Mouse (Mus musculus) liver (tissue): Measurements from ENCODE around the gene Rgs8.
A peak's percentile ranks its signal among the peaks of the same experiment; 100 is the strongest.

Experiments
- DNase-seq: peaks from one replicate; pipeline ENCODE4 v3.0.0-alpha.2; 2020; ENCODE audit warnings: mixed read lengths

The Rgs8 gene

GRCm38 (mm10) chr1:153709451-153709850 lies 56.6 kb downstream of the Rgs8 start:
- no peak for DNase-seq

- DNase-seq = no peak
These were observed 58.9 kb downstream of the Rgs8 start for GRCm38 (mm10) chr1:153711544-153712262.

- DNase-seq = no peak
These were observed 59.8 kb downstream of the Rgs8 start for GRCm38 (mm10) chr1:153712633-153713032.

- no peak for DNase-seq
These were observed 65.2 kb downstream of the Rgs8 start for GRCm38 (mm10) chr1:153717990-153718389.

GRCm38 (mm10) chr1:153720935-153721334 lies 68.1 kb downstream of the Rgs8 start:
- DNase-seq = no peak

- DNase-seq = no peak
These were observed 68.9 kb downstream of the Rgs8 start for GRCm38 (mm10) chr1:153721565-153722310.

GRCm38 (mm10) chr1:153723426-153723825 lies 70.6 kb downstream of the Rgs8 start:
- DNase-seq = no peak

DNA sequence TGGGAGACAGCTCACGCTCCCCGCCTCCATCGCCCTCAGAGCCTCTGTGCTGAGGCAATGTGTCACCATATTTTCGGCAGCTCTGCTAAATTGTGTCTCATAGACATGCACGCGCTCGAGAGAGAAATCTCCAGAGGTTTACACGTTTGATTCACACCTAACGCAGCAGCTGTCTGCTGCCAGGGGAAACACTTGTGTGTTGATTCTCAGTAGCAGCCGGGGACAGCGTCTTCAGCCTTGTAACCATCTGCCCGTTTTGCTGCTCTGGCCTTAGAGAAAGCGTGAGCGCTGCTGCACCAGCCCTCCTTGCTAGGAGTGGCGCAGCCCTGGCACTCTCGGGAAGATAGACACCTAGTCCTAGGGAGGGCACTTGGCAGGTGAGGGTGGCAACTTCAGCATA lies 73.8 kb downstream of the Rgs8 start:
- no peak for DNase-seq

DNA sequence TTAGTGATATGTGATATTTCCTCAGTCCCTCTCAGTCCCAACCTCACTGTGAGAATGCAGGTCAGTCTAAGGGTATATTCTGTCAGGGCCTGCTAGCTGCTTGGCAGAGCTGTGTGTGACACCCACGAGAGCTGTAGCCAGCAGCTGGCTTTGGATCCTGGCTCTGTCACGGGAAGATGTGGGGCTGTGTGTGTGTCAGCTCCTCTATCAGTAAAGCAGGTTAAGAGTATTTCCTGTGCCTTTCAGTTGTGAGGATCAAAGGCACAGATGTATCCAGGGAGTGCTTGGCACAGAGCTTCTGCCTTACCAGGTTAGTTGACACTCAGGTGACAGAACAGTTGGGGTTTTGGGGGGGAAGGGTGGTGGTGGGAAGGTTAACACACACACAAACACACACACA lies 77.0 kb downstream of the Rgs8 start:
- DNase-seq = no peak

DNA sequence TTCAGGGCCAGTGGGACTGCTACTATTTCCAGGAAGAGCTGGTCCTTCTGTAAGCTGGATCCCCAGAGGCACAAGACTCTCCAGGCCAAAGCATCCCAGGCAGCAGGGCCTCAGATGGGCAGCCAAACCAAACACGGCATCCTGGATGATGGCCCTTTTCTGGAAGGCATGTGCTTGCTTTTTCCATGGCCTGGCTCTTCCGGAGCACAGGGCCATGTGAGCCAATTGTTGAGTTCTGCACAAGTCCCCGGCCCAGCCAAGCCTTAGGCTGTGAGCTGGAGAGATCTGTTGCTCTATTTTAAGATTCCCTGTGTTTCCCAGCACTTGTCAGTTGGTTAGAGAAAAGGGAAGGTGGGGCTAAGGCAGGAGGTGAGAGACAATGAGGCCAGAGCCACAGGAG lies 77.8 kb downstream of the Rgs8 start:
- DNase-seq = no peak

- DNase-seq = no peak
These were observed 80.4 kb downstream of the Rgs8 start for GRCm38 (mm10) chr1:153733181-153733580.

GRCm38 (mm10) chr1:153734866-153735265 lies 82.0 kb downstream of the Rgs8 start:
- no peak for DNase-seq

- no peak for DNase-seq
These were observed 83.3 kb downstream of the Rgs8 start for GRCm38 (mm10) chr1:153736096-153736495.

- no peak for DNase-seq
These were observed 84.6 kb downstream of the Rgs8 start for GRCm38 (mm10) chr1:153737101-153738085.

DNA sequence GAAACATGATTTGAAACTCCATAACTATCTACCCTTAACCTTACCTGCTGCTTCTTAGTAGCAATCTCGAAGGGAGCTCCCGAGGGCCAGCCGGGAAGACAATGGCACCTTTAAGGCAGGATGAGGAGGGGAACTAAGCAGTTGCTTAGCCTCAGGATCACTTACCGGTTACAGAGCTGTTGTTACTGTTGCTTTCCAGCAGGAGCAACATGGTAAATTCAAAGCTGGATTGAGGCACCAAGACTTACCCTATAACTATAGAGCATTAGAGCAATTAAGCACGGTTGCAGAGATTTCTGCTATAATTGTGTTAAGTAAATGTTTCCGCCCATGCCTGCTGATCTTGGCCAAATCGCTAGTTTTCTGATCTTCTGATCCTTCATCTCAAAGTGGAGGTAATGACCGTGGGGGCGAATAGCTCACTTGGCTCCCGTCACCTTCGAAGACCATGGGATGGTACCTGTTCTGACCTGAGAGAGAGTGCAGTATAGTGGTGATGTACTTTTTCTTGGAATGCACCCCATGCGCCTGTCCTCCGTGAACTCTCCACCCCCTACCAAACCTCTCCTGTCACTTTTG lies 86.7 kb downstream of the Rgs8 start:
- no peak for DNase-seq

- DNase-seq = peak; percentile 65
These were observed 87.3 kb downstream of the Rgs8 start, which contains the start of gene Rgs16 for GRCm38 (mm10) chr1:153740145-153740544. Rgs16 (plus strand) TSS chr1:153740349.

DNA sequence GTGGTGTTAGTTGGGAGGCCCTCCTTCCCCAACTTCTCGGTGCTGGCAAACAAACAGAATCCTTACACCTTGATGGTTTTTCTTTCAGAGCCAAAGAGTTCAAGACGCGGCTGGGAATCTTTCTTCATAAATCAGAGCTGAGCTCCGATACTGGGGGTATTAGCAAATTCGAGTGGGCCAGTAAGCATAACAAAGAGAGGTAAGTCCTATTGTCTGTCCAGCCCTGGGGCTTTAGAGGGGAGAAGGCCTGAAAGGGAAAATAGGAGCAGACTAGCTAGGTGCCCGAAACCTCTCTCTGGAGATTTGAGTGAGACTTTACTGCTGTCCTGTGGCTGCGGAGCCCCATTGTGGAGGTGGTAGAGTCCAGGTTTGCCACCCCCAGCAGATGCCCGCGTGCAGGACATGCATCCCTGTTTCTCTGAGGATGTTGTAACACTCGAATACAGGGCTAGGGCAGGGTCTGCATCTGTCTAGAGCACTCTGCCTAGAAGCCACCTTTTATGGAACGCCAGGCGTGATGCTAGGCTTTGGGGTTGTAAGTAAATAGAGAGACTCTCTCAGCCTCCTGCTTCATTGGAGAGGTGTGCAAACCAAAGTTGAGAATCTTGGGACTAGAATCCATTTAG lies 88.1 kb downstream of the Rgs8 start:
- no peak for DNase-seq

DNA sequence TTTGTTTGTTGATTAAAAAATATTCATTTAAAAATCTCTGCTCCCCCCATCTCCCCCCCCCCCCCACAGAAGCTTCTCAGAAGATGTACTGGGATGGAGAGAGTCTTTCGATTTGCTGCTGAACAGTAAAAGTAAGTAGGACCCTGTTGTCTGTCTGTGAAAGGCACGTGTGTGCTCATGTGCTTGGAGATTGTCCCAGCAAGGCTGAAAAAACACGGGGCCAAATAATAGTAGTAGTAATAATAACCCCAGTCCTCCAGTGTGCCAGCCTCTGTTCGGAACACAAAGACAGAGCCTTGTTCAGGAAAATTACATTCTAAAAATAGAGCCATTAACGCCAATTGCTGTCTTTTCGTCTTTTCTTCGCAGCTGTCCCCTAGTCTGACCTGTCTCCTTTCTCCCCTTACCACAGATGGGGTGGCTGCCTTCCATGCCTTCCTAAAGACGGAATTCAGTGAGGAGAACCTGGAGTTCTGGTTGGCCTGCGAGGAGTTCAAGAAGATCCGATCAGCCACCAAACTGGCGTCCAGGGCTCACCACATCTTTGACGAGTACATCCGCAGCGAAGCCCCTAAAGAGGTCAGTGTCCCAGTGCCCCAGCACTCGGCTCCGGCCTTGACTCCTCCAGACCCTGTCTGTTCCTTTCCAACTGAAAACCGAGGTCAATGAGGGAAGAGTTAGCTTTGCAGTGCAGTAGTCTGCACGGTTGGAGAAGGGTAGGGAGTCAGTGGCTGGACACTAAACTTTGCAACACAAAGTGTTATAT lies 88.9 kb downstream of the Rgs8 start:
- no peak for DNase-seq

GRCm38 (mm10) chr1:153742374-153743155 lies 89.7 kb downstream of the Rgs8 start:
- peak; percentile 76 for DNase-seq

DNA sequence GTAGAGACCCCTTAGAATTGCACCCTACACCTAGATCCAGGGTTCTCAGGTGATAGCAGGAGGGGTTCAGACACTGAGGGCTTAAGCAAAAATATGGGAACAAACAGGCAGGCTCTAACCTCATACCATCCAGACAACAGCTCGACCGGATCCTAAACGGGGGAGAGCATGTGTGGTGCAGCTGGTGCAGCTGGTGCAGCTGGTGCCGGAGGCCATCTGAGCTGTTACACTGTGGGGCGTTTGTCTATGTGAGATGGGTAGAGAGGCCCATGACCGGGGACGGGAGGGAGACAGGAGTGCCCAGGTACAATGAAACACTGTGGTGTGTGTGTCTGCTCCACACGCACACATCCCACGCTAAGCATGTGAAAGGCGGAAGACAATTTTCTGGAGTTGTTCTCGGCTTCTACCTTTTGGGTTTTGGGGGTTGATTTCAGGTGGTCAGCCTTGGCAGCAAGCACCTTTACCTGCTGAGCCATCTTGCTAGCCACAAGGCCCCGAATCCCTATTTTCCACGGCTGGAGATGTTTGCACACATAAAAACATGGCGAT lies 93.4 kb downstream of the Rgs8 start:
- no peak for DNase-seq
